Mouse (Mus musculus): Measurements from ENCODE around the gene Kcns1. TPM values are rescaled to one million over a fixed set of nuclear protein-coding genes. Genes with fewer than 3 reads are reported as not detected.

The Kcns1 gene
- polyA plus RNA-seq, 1 experiment from 2014 or later, result 0.30 TPM

GRCm38 (mm10) chr2:164137754-164138153, 33.2 kb downstream of the Kcns1 start:
- Histone ChIP-seq H3K27me3 (no peaks in the 10 kb centered on the region), H3K4me2 (replicated peaks) (no peak overlapping the region), H3K9ac (no peak overlapping the region), H3K36me3 (no peaks in the 10 kb centered on the region), H3K27ac (no peak overlapping the region), H3K9me3 (replicated peaks) (no peaks in the 10 kb centered on the region), H3K4me1 (peaks cover 24% of the 10 kb centered on the region), H3K4me3 (no peak overlapping the region)
- 56% methylated on average over 6 of the region's 6 CpGs for WGBS
- ATAC-seq (ENCODE audit: low FRiP score), result no peak

- WGBS, result 39% methylated on average over 2 of the region's 2 CpGs
- H3K9ac ChIP-seq, result no peak overlapping the region
- H3K4me1 ChIP-seq, result peaks cover 13% of the 10 kb centered on the region
- H3K9me3 ChIP-seq (replicated peaks), result no peaks in the 10 kb centered on the region
- 0 out of 2 replicates have a peak, but pooled peaks cover 7% of the 10 kb centered on the region for H3K36me3 ChIP-seq
- no peak overlapping the region for H3K27ac ChIP-seq
- H3K27me3 ChIP-seq, result no peaks in the 10 kb centered on the region
- ATAC-seq (ENCODE audit: low FRiP score), result no peak
- no peak overlapping the region for H3K4me3 ChIP-seq
- no peak overlapping the region for H3K4me2 ChIP-seq (replicated peaks)
These were observed 34.5 kb downstream of the Kcns1 start for GRCm38 (mm10) chr2:164136393-164136792.

GRCm38 (mm10) chr2:164135367-164135766, 35.5 kb downstream of the Kcns1 start:
- no peak overlapping the region for H3K4me3 ChIP-seq
- no peak for ATAC-seq (ENCODE audit: low FRiP score)
- H3K9ac ChIP-seq, result no peak overlapping the region
- no peak overlapping the region for H3K27ac ChIP-seq
- H3K36me3 ChIP-seq, result 0 out of 2 replicates have a peak, but pooled peaks cover 7% of the 10 kb centered on the region
- WGBS, result 85% methylated on average over 1 of the region's 1 CpGs
- H3K4me2 ChIP-seq (replicated peaks), result no peak overlapping the region
- no peaks in the 10 kb centered on the region for H3K27me3 ChIP-seq
- H3K4me1 ChIP-seq, result peaks cover 11% of the 10 kb centered on the region
- no peaks in the 10 kb centered on the region for H3K9me3 ChIP-seq (replicated peaks)

- Histone ChIP-seq H3K27ac (no peak overlapping the region), H3K36me3 (0 out of 2 replicates have a peak, but pooled peaks cover 7% of the 10 kb centered on the region), H3K4me2 (replicated peaks) (no peak overlapping the region), H3K4me1 (peaks cover 8% of the 10 kb centered on the region), H3K27me3 (no peaks in the 10 kb centered on the region), H3K9ac (no peak overlapping the region), H3K4me3 (no peak overlapping the region), H3K9me3 (replicated peaks) (no peaks in the 10 kb centered on the region)
- WGBS, result 73% methylated on average over 6 of the region's 6 CpGs
- no peak for ATAC-seq (ENCODE audit: low FRiP score)
These were observed 36.4 kb downstream of the Kcns1 start for GRCm38 (mm10) chr2:164134563-164134962.

- Histone ChIP-seq H3K4me1 (peaks cover 2% of the 10 kb centered on the region; the same call in 1 of the 2 replicates), H3K9me3 (replicated peaks) (no peaks in the 10 kb centered on the region), H3K4me2 (replicated peaks) (no peak overlapping the region), H3K9ac (no peak overlapping the region), H3K27ac (no peak overlapping the region), H3K36me3 (0 out of 2 replicates have a peak, but pooled peaks cover 7% of the 10 kb centered on the region), H3K27me3 (no peaks in the 10 kb centered on the region), H3K4me3 (no peak overlapping the region)
- ATAC-seq (ENCODE audit: low FRiP score), result no peak
- 82% methylated on average over 1 of the region's 1 CpGs for WGBS
These were observed 39.3 kb downstream of the Kcns1 start for GRCm38 (mm10) chr2:164131586-164131985.

- Histone ChIP-seq H3K9ac (no peak overlapping the region), H3K36me3 (0 out of 2 replicates have a peak, but pooled peaks cover 14% of the 10 kb centered on the region), H3K4me3 (no peak overlapping the region), H3K27me3 (no peaks in the 10 kb centered on the region), H3K27ac (no peak overlapping the region), H3K4me2 (replicated peaks) (no peak overlapping the region), H3K9me3 (replicated peaks) (no peaks in the 10 kb centered on the region), H3K4me1 (no peaks in the 10 kb centered on the region)
- no peak for ATAC-seq (ENCODE audit: low FRiP score)
- 92% methylated on average over 12 of the region's 12 CpGs for WGBS
These were observed 42.1 kb downstream of the Kcns1 start for GRCm38 (mm10) chr2:164128576-164129411.

- no peak overlapping the region for H3K9ac ChIP-seq
- WGBS, result 95% methylated on average over 2 of the region's 2 CpGs
- no peaks in the 10 kb centered on the region for H3K4me1 ChIP-seq
- no peaks in the 10 kb centered on the region for H3K27me3 ChIP-seq
- 0 out of 2 replicates have a peak, but pooled peaks cover 17% of the 10 kb centered on the region for H3K36me3 ChIP-seq
- H3K27ac ChIP-seq, result no peak overlapping the region
- no peaks in the 10 kb centered on the region for H3K9me3 ChIP-seq (replicated peaks)
- no peak overlapping the region for H3K4me3 ChIP-seq
- H3K4me2 ChIP-seq (replicated peaks), result no peak overlapping the region
- no peak for ATAC-seq (ENCODE audit: low FRiP score)
These were observed 43.6 kb downstream of the Kcns1 start for GRCm38 (mm10) chr2:164127297-164127696.

- no peak overlapping the region for H3K9ac ChIP-seq
- no peak overlapping the region for H3K27ac ChIP-seq
- H3K36me3 ChIP-seq, result 0 out of 2 replicates have a peak, but pooled peaks cover 18% of the 10 kb centered on the region
- H3K27me3 ChIP-seq, result no peaks in the 10 kb centered on the region
- H3K9me3 ChIP-seq (replicated peaks), result no peaks in the 10 kb centered on the region
- H3K4me1 ChIP-seq, result no peaks in the 10 kb centered on the region
- H3K4me2 ChIP-seq (replicated peaks), result no peak overlapping the region
- H3K4me3 ChIP-seq, result no peak overlapping the region
- 83% methylated on average over 13 of the region's 13 CpGs for WGBS
- ATAC-seq (ENCODE audit: low FRiP score), result no peak
These were observed 44.4 kb downstream of the Kcns1 start for GRCm38 (mm10) chr2:164126533-164126955.

GRCm38 (mm10) chr2:164123169-164123766, 47.6 kb downstream of the Kcns1 start:
- no peak overlapping the region for H3K4me3 ChIP-seq
- no peaks in the 10 kb centered on the region for H3K4me1 ChIP-seq
- H3K27ac ChIP-seq, result no peak overlapping the region
- H3K4me2 ChIP-seq (replicated peaks), result no peak overlapping the region
- peaks cover 43% of the 10 kb centered on the region for H3K36me3 ChIP-seq
- H3K9me3 ChIP-seq (replicated peaks), result no peaks in the 10 kb centered on the region
- no peak for ATAC-seq (ENCODE audit: low FRiP score)
- H3K27me3 ChIP-seq, result no peaks in the 10 kb centered on the region
- H3K9ac ChIP-seq, result no peak overlapping the region
- whole genome bisulfite sequencing, result 78% methylated on average over 5 of the region's 5 CpGs

- Histone ChIP-seq H3K9me3 (replicated peaks) (no peaks in the 10 kb centered on the region), H3K4me3 (no peak overlapping the region), H3K4me2 (replicated peaks) (no peak overlapping the region), H3K9ac (no peak overlapping the region), H3K4me1 (0 out of 2 replicates have a peak, but pooled peaks cover 2% of the 10 kb centered on the region), H3K27me3 (no peaks in the 10 kb centered on the region), H3K27ac (no peak overlapping the region), H3K36me3 (peaks cover 47% of the 10 kb centered on the region)
- 95% methylated on average over 6 of the region's 6 CpGs for WGBS
- no peak for ATAC-seq (ENCODE audit: low FRiP score)
These were observed 51.4 kb downstream of the Kcns1 start for GRCm38 (mm10) chr2:164119503-164119902.

GRCm38 (mm10) chr2:164115531-164115930, 55.4 kb downstream of the Kcns1 start:
- no peaks in the 10 kb centered on the region for H3K9me3 ChIP-seq (replicated peaks)
- H3K9ac ChIP-seq, result no peak overlapping the region
- H3K27ac ChIP-seq, result no peak overlapping the region
- 85% methylated on average over 10 of the region's 10 CpGs for WGBS
- H3K4me2 ChIP-seq (replicated peaks), result no peak overlapping the region
- 0 out of 2 replicates have a peak, but pooled peaks cover 2% of the 10 kb centered on the region for H3K4me1 ChIP-seq
- peaks cover 43% of the 10 kb centered on the region for H3K36me3 ChIP-seq
- no peak for ATAC-seq (ENCODE audit: low FRiP score)
- H3K27me3 ChIP-seq, result no peaks in the 10 kb centered on the region
- H3K4me3 ChIP-seq, result no peak overlapping the region

GRCm38 (mm10) chr2:164114051-164114450, 56.9 kb downstream of the Kcns1 start:
- Histone ChIP-seq H3K27ac (no peak overlapping the region), H3K27me3 (no peaks in the 10 kb centered on the region), H3K4me3 (no peak overlapping the region), H3K36me3 (peaks cover 32% of the 10 kb centered on the region), H3K9ac (no peak overlapping the region), H3K4me2 (replicated peaks) (no peak overlapping the region), H3K9me3 (replicated peaks) (no peaks in the 10 kb centered on the region), H3K4me1 (0 out of 2 replicates have a peak, but pooled peaks cover 2% of the 10 kb centered on the region)
- 94% methylated on average over 6 of the region's 6 CpGs for WGBS
- ATAC-seq (ENCODE audit: low FRiP score), result no peak
